ENCODE assay signal across 9 mouse cellular contexts in genomic region chr3:79153039-79153487, GRCm38 (mm10).
A peak's percentile ranks its signal among the peaks of the same experiment; 100 is the strongest.
DNase-seq lines count a peak whose midpoint lies in the region; ATAC-seq and TF ChIP-seq lines count a peak whose summit lies in the region.
"Had no signal": no experiment of that assay in that cellular context is flagged by ENCODE, and none has a peak within 500 bp of the region (broad histone marks: within the 10 kb centered on the region; RNA-seq: fewer than 3 reads in every experiment).

No protein-coding gene starts in this region.

- DNase-seq in layer of hippocampus, adult 2 months (ENCODE audit: low spot score in 2 of 2), result no peak
- DNase-seq in layer of hippocampus, postnatal 10 days (ENCODE audit: low spot score in 2 of 2), result no peak
- peak; percentile 70 for DNase-seq in naive thymus-derived CD4-positive, alpha-beta T cell, adult 2 months (ENCODE audit: low read depth)
- DNase-seq in embryo, embryonic 10 days (ENCODE audit: low spot score), result no peak
- DNase-seq in testis, postnatal 14 days (ENCODE audit: low spot score), result no peak
- no peak for DNase-seq in gastrocnemius, postnatal 10 days

- peak; percentile 84 for ATAC-seq in activated CD4-positive, CD25-positive, alpha-beta regulatory T cell, adult 4 months
- peak; percentile 86 to 95 for ATAC-seq in hematopoietic stem cell, adult 5-6 weeks (replicated peaks in 1 of 2; ENCODE audit: insufficient read depth in 1 of 2, low FRiP score in 2 of 2, low TSS enrichment in 1 of 2, low read depth in 1 of 2, poor library complexity in 2 of 2, severe bottlenecking in 2 of 2)

- no peak for TF ChIP-seq CTCF in layer of hippocampus, adult 2 months (conservative IDR thresholded peaks at IDR 0.05)

- peak overlapping the region; percentile 70 for H3K27ac ChIP-seq in layer of hippocampus, adult 2 months
- H3K27ac ChIP-seq: embryonic facial prominence, embryonic 13.5 days had no signal

- H3K4me3 ChIP-seq in layer of hippocampus, adult 2 months, result no peak overlapping the region
- H3K4me3 ChIP-seq: embryonic facial prominence, embryonic 13.5 days had no signal
